Mouse (Mus musculus) liver, embryonic 12.5 days (tissue): ENCODE data around the gene Adamtsl1. TPM values are rescaled to one million over a fixed set of nuclear protein-coding genes. Genes with fewer than 3 reads are reported as not detected.

ENCODE experiments used
- ATAC-seq: fragments of 200-750 bp; cut with Nextera tagmentation; 2 replicates; pipeline ENCODE4 v1.8.0; 2017; ENCODE audit warnings: moderate number of reproducible peaks, mild to moderate bottlenecking, moderate library complexity
- H3K27ac ChIP-seq: fragments of 300-500 bp; sonication (generic); 2 replicates; pipeline ENCODE4 v1.5.1; 2016; ENCODE audit warnings: mild to moderate bottlenecking
- H3K27me3 ChIP-seq: fragments of 300-500 bp; sonication (generic); replicated peaks from 2 replicates; pipeline ENCODE4 v1.6.1; 2016; ENCODE audit warnings: mild to moderate bottlenecking, moderate library complexity
- H3K36me3 ChIP-seq: fragments of 300-500 bp; sonication (generic); 2 replicates; pipeline ENCODE4 v1.6.1; 2016; ENCODE audit warnings: mild to moderate bottlenecking, moderate library complexity
- H3K4me1 ChIP-seq: fragments of 300-500 bp; sonication (generic); 2 replicates; pipeline ENCODE4 v1.6.1; 2016
- H3K4me2 ChIP-seq: fragments of 300-500 bp; sonication (generic); 2 replicates; pipeline ENCODE4 v1.6.1; 2016; ENCODE audit warnings: mild to moderate bottlenecking, moderate library complexity
- H3K4me3 ChIP-seq: fragments of 300-500 bp; sonication (generic); 2 replicates; pipeline ENCODE4 v1.5.1; 2016; ENCODE audit warnings: mild to moderate bottlenecking, moderate library complexity
- H3K9ac ChIP-seq: fragments of 300-500 bp; sonication (generic); 2 replicates; pipeline ENCODE4 v1.6.1; 2016; ENCODE audit warnings: mild to moderate bottlenecking, moderate library complexity
- H3K9me3 ChIP-seq: fragments of 300-500 bp; sonication (generic); replicated peaks from 2 replicates; pipeline ENCODE4 v1.6.1; 2016; ENCODE audit warnings: mild to moderate bottlenecking, moderate library complexity
- WGBS: fragments of 180-500 bp; shearing (Covaris S2); methylation state at CpG from one replicate; pipeline ENCODE4 v1.1.7; 2016; ENCODE audit not compliant: insufficient replicate concordance; 5-methylcytosine and 5-hydroxymethylcytosine counted together
- polyA plus RNA-seq: library from polyadenylated mRNA; unstranded; fragments of >200 nt; fragmentation: Nextera tagmentation; extraction: Ambion mirVana; gene quantifications from 2 replicates; pipeline ENCODE4 v1.2.1, GENCODE M21; 2016

The Adamtsl1 gene
- polyA plus RNA-seq, 1 experiment from 2014 or later: 2.4 TPM

DNA sequence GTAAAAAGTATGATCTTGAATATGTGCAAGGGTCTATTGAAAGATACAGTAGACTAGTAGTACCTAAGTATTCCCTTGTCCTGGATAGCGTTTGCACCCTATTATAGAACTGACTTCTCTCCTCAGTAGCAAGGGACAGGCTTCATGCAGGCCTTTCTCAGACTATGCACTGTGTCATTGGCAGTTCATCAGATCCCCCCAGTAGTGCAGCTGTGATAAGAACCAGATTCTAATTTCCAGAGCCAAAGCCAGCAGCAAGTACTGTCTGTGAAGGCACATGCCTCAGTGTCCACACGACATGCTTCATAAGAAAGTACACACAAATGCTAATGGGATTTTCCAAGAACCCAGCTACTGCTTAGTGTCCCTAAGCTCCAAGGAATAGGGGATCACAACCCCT lies 563.4 kb downstream of the Adamtsl1 start:
- 77% methylated on average over 2 of the region's 2 CpGs for WGBS
- Histone ChIP-seq H3K4me2 (no peak overlapping the region), H3K9ac (no peak overlapping the region), H3K27me3 (no peaks in the 10 kb centered on the region), H3K4me1 (no peaks in the 10 kb centered on the region), H3K36me3 (no peaks in the 10 kb centered on the region), H3K4me3 (no peak overlapping the region), H3K9me3 (no peaks in the 10 kb centered on the region), H3K27ac (no peak overlapping the region)
- ATAC-seq: no peak

DNA sequence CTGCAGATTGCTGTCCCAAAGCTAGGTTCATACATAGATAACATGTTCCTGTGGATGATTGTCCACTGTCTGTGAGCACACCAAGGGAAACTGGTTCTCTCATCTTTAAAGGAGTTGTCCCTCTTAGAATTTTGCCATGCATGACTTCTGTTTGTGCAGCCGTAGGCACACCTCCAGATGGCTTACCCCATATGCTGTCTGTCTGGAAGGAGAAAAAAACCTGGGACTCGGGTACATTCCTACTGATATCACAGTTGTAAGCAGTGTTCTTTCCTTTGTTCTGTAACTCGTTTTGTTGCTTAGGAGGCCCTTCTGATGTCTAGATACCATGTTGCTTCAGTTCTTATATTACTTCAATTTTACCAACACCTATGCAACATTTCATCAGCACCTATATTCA lies 563.9 kb downstream of the Adamtsl1 start:
- Histone ChIP-seq H3K4me2 (no peak overlapping the region), H3K27me3 (no peaks in the 10 kb centered on the region), H3K4me3 (no peak overlapping the region), H3K9ac (no peak overlapping the region), H3K27ac (no peak overlapping the region), H3K36me3 (no peaks in the 10 kb centered on the region), H3K9me3 (no peaks in the 10 kb centered on the region), H3K4me1 (no peaks in the 10 kb centered on the region)
- WGBS: 59% methylated on average over 3 of the region's 3 CpGs
- ATAC-seq: no peak

DNA sequence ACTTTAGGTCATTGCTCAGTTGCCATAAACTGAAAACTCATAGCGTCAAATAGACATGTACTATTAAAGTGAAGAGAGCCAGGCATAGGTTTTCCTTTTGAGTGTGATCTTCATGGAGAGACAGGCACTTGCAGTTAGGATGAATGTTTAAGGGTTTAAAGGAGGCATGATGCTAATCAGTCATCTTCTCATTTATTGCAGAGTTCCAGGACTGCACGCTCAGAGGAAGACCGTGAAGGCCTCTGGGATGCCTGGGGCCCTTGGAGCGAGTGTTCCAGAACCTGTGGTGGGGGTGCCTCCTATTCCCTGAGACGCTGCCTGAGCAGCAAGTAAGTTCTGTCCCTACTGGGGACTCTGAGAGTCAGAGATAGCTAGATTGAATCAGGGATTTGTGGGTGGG lies 573.5 kb downstream of the Adamtsl1 start:
- H3K36me3 ChIP-seq: no peaks in the 10 kb centered on the region
- no peaks in the 10 kb centered on the region for H3K27me3 ChIP-seq
- H3K9me3 ChIP-seq: no peaks in the 10 kb centered on the region
- ATAC-seq: no peak
- H3K4me2 ChIP-seq: no peak overlapping the region
- no peak overlapping the region for H3K4me3 ChIP-seq
- WGBS: 74% methylated on average over 5 of the region's 5 CpGs
- H3K4me1 ChIP-seq: no peaks in the 10 kb centered on the region
- H3K27ac ChIP-seq: no peak overlapping the region
- no peak overlapping the region for H3K9ac ChIP-seq

DNA sequence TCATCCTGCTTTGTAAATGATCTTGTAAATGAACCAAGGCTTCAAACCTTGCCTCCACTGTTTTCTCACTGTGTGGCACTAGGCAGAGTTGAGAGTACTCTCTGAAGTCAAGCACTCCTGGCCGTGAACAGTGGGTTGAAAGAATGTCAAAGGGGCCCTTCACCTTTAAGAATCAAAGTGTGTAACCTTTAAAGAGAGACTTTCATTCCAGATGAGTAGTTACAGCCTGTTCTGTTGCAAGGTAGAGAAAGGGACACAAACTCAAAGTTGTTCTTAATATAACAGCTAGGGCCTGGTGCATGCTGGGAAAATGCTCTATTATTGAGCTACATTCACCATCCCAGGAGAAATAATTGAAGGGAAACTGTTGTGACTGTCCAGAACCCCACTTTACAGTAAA lies 589.2 kb downstream of the Adamtsl1 start:
- H3K36me3 ChIP-seq: no peaks in the 10 kb centered on the region
- H3K27ac ChIP-seq: no peak overlapping the region
- H3K9me3 ChIP-seq: no peaks in the 10 kb centered on the region
- H3K27me3 ChIP-seq: no peaks in the 10 kb centered on the region
- H3K4me1 ChIP-seq: no peaks in the 10 kb centered on the region
- no peak overlapping the region for H3K4me2 ChIP-seq
- ATAC-seq: no peak
- WGBS: 58% methylated on average over 1 of the region's 1 CpGs
- H3K9ac ChIP-seq: no peak overlapping the region
- no peak overlapping the region for H3K4me3 ChIP-seq

DNA sequence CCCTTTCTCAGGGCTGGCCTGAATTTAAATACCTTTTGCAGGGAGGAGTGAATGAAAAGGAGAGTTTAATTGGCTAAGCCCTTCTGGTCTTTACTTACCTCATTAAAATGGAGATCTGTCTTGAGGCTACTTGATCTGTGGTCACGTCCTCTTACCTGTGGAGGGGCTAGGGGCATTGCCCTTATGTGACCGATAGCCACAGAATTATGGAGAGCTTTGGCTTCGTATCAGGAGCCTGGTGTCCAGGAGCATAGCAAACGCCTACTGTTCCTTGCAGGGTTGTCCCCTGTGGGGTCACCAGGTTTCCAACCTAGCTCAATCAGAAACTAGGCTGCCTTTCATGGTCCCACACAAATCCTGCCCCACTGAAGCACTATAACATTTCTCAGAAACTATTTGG lies 594.4 kb downstream of the Adamtsl1 start:
- H3K27me3 ChIP-seq: no peaks in the 10 kb centered on the region
- WGBS: 69% methylated on average over 4 of the region's 4 CpGs
- H3K4me3 ChIP-seq: no peak overlapping the region
- no peaks in the 10 kb centered on the region for H3K36me3 ChIP-seq
- ATAC-seq: no peak
- H3K4me1 ChIP-seq: no peaks in the 10 kb centered on the region
- no peak overlapping the region for H3K9ac ChIP-seq
- H3K27ac ChIP-seq: no peak overlapping the region
- H3K9me3 ChIP-seq: no peaks in the 10 kb centered on the region
- H3K4me2 ChIP-seq: no peak overlapping the region

DNA sequence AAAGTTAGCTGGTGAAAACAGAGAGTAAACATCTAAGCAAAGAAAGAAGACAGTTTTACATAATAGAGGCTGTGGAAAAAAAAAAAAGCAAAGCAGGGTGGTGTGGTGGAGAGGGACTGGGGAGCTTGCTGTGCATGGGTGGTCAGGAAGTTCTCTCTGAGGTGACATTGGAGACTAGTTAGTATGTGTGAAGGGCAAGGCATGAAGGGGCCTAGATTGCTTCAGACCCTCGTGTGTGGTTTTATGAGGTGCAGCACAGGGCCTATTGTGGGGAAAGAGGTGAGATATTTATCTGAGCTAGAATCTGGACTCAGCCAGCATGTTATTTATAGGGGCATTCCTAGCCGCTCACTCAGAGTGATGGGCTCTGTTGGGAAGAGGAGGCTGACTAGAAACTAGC lies 605.1 kb downstream of the Adamtsl1 start:
- Histone ChIP-seq H3K4me1 (no peaks in the 10 kb centered on the region), H3K4me3 (no peak overlapping the region), H3K9me3 (no peaks in the 10 kb centered on the region), H3K27ac (no peak overlapping the region), H3K36me3 (no peaks in the 10 kb centered on the region), H3K9ac (no peak overlapping the region), H3K27me3 (no peaks in the 10 kb centered on the region), H3K4me2 (no peak overlapping the region)
- ATAC-seq: no peak
- WGBS: 31% methylated on average over 2 of the region's 2 CpGs

DNA sequence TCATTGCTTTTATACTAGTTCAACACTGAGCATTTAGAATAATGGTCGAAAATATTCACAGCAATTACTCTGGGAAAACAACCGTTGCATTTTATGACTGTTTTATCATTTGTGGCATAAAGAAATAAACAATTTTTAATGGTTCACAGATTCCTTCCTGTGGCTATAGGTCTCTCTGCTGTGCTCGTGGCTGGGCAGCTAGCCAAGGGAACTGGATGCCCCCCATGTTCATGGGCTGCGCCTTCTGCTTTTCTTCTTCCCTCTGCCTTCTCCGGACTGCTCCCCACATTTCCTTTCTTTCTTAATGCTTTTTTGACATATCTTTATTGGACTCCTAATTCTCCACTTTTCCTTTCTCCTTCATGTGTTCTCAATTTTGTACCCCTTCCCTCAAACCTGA lies 608.5 kb downstream of the Adamtsl1 start:
- Histone ChIP-seq H3K36me3 (no peaks in the 10 kb centered on the region), H3K27me3 (no peaks in the 10 kb centered on the region), H3K4me3 (no peak overlapping the region), H3K9ac (no peak overlapping the region), H3K9me3 (no peaks in the 10 kb centered on the region), H3K27ac (no peak overlapping the region), H3K4me1 (no peaks in the 10 kb centered on the region), H3K4me2 (no peak overlapping the region)
- no peak for ATAC-seq
- WGBS: 58% methylated on average over 5 of the region's 5 CpGs

DNA sequence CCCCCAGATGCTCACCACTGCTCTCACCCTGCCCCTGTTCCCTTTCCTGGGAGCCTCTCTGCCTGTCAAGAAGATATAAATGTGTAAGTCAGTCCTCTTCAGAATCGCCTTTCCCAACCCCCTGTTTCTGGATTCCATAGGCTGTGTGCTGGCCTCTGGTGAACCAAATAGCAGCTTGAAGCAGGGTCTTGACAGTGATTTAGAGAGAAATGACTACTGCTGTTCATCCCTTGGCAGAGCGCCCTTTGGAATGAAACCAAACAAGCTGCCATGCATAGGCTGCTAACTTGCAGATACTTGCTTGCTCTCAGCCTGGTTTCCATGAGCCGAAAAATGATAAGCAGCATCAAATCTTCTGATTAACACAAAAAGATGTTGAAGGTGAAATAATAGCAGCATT lies 610.4 kb downstream of the Adamtsl1 start:
- 54% methylated on average over 3 of the region's 3 CpGs for WGBS
- Histone ChIP-seq H3K27ac (no peak overlapping the region), H3K4me2 (no peak overlapping the region), H3K4me1 (no peaks in the 10 kb centered on the region), H3K36me3 (no peaks in the 10 kb centered on the region), H3K27me3 (no peaks in the 10 kb centered on the region), H3K4me3 (no peak overlapping the region), H3K9me3 (no peaks in the 10 kb centered on the region), H3K9ac (no peak overlapping the region)
- no peak for ATAC-seq

DNA sequence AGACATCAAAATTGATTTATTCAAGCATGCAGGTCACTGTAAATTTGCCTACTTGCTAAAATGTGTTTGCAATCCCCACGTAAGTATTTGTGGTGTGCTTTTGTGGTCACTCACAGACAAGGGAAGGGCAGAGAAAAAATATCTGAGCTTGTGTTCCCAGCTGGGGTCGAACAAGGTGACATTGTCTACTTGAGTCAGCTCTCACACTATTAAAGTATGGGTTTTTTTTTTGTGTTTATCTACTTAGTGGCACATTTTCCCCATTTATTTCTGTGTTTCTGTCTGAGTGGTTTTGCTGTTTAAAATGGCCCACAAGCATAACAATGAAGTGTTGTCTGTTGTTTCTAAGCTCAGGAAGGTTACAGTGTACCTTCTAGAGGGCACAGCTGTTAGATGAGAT lies 612.7 kb downstream of the Adamtsl1 start:
- Histone ChIP-seq H3K9me3 (no peaks in the 10 kb centered on the region), H3K4me3 (no peak overlapping the region), H3K4me2 (no peak overlapping the region), H3K27ac (no peak overlapping the region), H3K9ac (no peak overlapping the region), H3K36me3 (no peaks in the 10 kb centered on the region), H3K4me1 (no peaks in the 10 kb centered on the region), H3K27me3 (no peaks in the 10 kb centered on the region)
- WGBS: 38% methylated on average over 2 of the region's 2 CpGs
- no peak for ATAC-seq

DNA sequence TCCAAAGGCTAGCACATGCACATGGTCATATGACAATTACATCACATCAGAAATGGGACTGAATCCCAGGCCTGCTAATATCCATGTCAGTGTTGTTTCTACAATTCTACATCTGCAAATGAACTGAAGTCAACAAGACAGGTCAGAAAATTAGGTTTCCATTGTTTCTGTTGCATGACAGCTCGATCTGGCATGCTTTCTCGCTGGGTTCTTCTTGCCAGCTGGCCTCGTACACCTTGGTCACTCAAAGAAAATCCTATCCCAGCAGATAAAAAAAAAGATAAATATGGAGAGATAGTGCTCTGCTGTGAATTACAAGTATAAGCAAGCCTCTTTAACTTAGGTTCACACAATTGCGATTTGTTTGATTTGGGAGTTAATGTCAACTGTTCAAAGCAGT lies 644.6 kb downstream of the Adamtsl1 start:
- no peaks in the 10 kb centered on the region for H3K9me3 ChIP-seq
- no peak overlapping the region for H3K27ac ChIP-seq
- 71% methylated on average over 4 of the region's 4 CpGs for whole genome bisulfite sequencing
- H3K36me3 ChIP-seq: no peaks in the 10 kb centered on the region
- no peak overlapping the region for H3K4me3 ChIP-seq
- no peaks in the 10 kb centered on the region for H3K27me3 ChIP-seq
- no peak overlapping the region for H3K4me2 ChIP-seq
- no peak for ATAC-seq
- no peaks in the 10 kb centered on the region for H3K4me1 ChIP-seq
- H3K9ac ChIP-seq: no peak overlapping the region

DNA sequence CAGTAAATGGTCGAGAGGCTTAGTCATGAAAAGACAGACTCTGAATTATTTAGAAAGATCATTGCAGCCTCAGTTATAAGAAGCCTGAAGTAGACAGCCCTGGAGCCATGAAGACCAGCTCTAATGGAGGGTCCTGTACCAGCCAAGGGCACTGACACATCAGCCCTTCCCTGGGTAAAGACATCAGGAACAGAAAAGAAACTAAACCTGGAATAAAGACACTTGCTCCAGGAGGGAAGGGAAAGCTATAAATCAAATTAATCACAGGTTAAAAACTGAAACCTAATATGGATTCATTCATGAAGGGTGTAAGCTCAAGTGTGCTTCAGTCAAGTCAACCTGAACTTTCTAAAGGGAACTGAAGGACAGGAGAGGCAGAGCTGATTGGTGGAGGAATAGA lies 645.4 kb downstream of the Adamtsl1 start:
- WGBS: 35% methylated on average over 1 of the region's 1 CpGs
- H3K4me1 ChIP-seq: no peaks in the 10 kb centered on the region
- no peak for ATAC-seq

DNA sequence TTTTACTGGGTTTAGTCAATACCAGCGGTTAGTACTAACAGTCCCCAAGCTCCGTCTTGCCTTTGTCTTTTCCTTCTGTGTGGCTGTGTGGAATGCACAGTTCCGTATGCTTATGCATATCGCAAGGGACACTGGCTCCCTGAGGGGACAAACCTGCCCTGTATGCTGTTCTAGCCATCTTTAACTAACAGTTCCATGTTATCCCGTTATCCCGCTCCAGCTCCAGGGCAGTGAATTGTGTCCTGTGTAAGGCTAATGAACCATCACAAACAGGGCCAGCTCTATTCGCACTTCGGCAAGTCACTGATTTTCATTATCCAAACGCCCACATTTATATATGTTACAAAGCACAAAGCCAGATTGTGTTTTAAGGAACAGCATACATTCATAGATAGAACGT lies 656.8 kb downstream of the Adamtsl1 start:
- WGBS: 78% methylated on average over 10 of the region's 10 CpGs
- ATAC-seq: no peak
- Histone ChIP-seq H3K4me1 (no peaks in the 10 kb centered on the region), H3K9ac (no peak overlapping the region), H3K4me3 (no peak overlapping the region), H3K27ac (no peak overlapping the region), H3K27me3 (no peaks in the 10 kb centered on the region), H3K9me3 (no peaks in the 10 kb centered on the region), H3K36me3 (no peaks in the 10 kb centered on the region), H3K4me2 (no peak overlapping the region)

More for the DNA sequence above, 645.4 kb downstream of the Adamtsl1 start:
- Histone ChIP-seq H3K9ac (no peak overlapping the region), H3K27ac (no peak overlapping the region), H3K27me3 (no peaks in the 10 kb centered on the region), H3K4me2 (no peak overlapping the region), H3K9me3 (no peaks in the 10 kb centered on the region), H3K4me3 (no peak overlapping the region), H3K36me3 (no peaks in the 10 kb centered on the region)

DNA sequence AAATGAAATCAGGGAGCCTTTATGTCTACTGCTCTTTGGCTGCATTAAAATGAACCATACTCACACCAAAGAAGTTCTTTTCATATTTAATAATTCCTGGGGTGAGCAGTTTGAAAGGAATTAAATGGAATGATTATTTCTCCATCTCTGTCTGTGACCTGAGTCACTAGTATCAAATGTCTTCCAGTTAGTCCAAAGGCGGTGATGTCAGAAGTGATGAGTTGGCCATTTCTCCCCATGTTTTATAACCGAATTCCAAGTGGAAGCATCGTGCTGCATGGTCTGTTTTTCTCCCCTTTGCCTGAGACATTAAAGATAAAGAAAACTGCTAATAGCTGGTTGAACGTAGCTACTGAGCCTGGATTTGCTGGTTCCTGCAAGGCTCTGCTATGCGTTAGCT lies 657.5 kb downstream of the Adamtsl1 start:
- H3K27me3 ChIP-seq: no peaks in the 10 kb centered on the region
- 59% methylated on average over 5 of the region's 5 CpGs for WGBS
- no peak overlapping the region for H3K4me2 ChIP-seq
- no peaks in the 10 kb centered on the region for H3K4me1 ChIP-seq
- H3K4me3 ChIP-seq: no peak overlapping the region
- no peak for ATAC-seq
- no peak overlapping the region for H3K9ac ChIP-seq
- no peak overlapping the region for H3K27ac ChIP-seq
- no peaks in the 10 kb centered on the region for H3K36me3 ChIP-seq
- H3K9me3 ChIP-seq: no peaks in the 10 kb centered on the region
